Mouse (Mus musculus) fat pad, adult 2 months (tissue): ENCODE results near the gene Cux2.

ENCODE experiments used
- DNase-seq: peaks from one replicate; pipeline ENCODE4 v3.0.0-alpha.2; 2011; ENCODE audit warnings: low read depth, low spot score; ENCODE audit errors: extremely low read depth

The Cux2 gene

DNA sequence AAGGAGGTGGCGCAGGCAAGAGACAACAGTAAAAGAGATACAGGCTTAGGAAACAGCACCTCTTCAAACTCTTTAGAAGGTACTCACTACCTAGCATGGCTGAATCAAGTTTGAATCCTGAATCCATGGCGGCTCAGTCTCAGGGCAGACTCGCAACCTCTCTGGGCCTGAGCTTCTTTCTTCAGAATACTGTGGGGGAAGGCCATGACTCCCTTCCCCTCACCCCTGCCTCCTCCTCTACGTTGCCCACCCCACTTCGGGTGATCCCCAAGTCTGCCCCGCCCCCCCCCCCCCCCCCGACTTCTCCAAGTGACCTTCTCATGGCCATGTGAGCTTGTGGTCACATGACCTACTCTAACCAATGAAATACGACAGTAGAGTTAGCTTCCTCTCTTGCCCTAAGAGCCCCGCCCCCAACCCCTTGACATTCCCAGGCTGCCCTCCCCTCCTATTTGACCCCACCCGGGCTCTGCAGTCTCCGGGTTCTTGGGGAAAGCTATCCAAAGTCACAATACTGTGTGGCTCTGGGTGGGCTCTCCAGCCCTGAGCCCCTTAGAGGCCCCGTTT lies 10.9 kb upstream of the Cux2 start:
- no peak for DNase-seq

- DNase-seq = no peak
Observed at GRCm38 (mm10) chr5:122059060-122060017, 9.4 kb upstream of the Cux2 start.

DNA sequence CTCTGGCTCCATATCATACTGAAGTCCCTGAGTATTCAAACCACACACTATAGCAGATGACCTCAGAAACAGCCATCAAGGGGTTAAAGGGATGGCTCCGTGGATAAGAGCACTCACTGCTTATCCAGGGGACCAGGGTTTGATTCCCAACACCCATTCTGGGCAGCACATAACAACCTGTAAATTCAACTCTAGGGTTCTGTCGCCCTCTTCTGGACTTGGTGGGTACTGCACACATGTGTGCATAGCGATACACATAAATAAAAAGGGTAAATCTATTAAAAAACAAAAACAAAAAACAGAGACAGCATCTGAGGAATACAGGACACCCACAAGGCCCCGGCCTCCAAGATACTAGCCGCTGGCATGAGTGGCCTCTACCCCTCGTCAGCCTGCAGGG lies 7.7 kb upstream of the Cux2 start:
- no peak for DNase-seq

DNA sequence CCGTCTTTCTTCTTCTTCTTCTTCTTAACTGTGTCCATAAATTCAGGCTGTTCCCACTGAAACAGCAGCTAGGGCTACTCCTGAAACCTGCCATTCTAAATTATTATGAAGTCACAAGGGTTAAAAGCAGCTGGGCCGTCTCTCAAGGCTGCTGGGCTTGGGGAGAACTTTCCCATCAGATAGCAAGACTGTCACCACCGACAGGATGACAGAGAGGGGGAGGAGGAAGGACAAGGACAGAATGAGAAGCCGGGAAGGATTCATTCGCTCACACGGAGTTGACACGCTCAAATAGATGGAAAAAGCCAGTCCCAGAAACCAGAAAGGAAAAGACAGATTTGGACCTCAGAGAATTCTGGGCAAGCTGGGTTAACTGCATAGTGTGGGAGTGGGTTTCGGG lies 6.7 kb upstream of the Cux2 start:
- DNase-seq = no peak

- no peak for DNase-seq
Observed at GRCm38 (mm10) chr5:122054130-122054843, 4.4 kb upstream of the Cux2 start.

- no peak for DNase-seq
Observed at GRCm38 (mm10) chr5:122053587-122053986, 3.7 kb upstream of the Cux2 start.

DNA sequence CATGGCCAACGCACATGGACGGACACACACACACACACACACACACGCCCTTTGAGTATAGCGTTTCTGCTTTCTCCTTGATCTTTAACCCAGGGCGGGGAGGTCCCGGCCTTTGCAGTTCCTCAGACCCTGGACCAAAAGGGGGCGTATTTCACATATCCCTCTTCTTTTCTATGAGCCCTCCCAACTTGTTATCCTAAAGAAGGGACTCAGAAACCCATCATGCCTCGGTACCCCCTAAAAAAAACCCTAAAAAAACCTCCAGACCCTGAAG lies 867 bp upstream of the Cux2 start:
- DNase-seq = no peak

- DNase-seq = no peak
Observed at GRCm38 (mm10) chr5:122049664-122050016, 262 bp downstream of the Cux2 start.

- DNase-seq = no peak
Observed at GRCm38 (mm10) chr5:122048686-122049663, 927 bp downstream of the Cux2 start.

GRCm38 (mm10) chr5:122048252-122048651 lies 1.6 kb downstream of the Cux2 start:
- no peak for DNase-seq

DNA sequence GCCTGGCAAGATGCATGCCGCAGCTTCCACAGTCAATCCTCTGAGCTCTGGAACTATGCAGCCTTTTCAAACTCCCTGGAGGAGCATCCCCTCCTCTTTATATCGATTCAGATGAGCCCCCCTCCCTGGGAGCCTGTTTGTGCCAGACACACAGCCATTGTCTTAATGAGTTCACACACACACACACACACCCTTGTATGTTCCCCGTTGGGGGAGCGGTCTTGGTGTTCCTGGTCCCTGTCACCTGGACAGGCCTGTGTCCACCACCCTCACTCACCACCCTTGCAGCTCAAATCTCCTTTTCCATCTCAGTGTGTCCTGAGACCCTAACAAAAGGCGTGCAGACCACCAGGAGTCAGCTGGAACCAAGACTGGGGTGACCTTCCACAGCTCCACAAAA lies 2.1 kb downstream of the Cux2 start:
- DNase-seq = no peak

DNA sequence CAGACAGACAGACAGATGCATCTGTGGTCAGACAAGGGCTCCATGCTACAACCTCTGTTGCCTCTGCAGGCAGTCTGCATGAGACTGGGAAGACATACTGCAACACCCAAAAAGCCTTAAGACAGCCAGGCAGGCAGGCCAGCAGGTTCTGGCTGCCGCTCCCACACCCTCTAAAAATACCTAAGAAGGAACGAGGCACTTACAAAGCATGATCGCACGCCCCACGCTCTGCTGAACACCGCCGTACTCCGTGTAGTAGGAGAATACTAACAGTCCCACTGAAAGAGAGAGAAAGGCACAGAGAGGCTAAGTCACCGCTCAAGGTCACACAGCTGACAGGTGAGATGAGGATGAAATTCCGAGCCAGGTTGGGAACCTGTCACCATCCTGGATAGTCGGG lies 6.3 kb downstream of the Cux2 start:
- no peak for DNase-seq

DNA sequence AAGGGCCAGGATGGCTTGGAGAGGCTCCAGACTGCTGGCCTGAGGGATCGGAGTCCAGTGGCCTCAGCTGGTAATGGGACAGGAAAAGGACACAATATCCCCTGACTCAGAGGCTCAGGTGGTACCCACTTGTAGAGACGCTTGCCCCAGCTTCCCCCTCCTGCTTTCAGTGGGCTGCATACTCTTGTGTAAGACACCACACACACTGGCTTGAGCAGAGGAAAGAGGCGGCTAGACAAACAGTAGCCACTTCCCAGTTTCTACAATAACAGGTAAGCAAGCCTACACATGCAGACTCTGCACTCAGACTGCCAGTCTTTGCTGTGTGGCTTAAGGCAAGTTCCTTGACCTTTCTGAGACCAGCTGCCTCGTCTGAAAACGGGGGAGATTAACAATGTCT lies 14.6 kb downstream of the Cux2 start:
- DNase-seq = no peak

DNA sequence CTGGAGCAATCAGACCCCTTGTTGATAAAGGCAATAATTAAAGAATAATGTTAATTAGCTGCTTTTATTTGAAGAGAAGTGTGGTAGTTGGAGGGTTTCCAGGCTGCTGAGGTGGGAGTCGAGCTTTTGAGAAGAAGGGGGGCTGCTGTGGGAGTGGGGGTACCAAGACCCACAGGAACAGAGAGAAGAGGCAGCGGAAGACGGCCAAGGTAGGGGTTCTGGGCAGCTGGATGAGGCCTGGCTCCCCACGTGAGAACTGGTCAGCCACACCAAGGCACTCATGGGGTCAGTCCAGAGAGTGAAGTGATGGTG lies 16.8 kb downstream of the Cux2 start:
- DNase-seq = no peak

- DNase-seq = no peak
Observed at GRCm38 (mm10) chr5:122032471-122033166, 17.3 kb downstream of the Cux2 start.

DNA sequence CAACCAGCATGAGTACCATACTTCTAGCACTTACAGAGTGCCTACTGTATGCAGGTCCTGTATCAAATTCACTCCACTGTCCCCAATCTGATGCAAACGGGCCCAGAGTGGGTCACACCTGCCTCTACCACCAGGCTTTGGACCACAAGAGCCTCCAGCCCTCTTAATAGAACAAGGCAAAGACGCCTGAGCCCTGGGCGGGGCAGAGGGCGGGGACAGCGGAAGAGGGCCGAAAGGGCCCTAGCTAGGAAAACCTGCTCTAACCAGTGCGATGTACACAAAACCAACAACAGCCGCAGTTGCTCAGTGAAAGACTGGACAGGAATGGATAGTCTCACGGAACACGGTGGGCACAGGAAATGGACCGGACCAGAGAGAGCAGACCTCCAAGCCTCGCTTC lies 18.8 kb downstream of the Cux2 start:
- DNase-seq = no peak

GRCm38 (mm10) chr5:122030640-122031039 lies 19.3 kb downstream of the Cux2 start:
- no peak for DNase-seq

DNA sequence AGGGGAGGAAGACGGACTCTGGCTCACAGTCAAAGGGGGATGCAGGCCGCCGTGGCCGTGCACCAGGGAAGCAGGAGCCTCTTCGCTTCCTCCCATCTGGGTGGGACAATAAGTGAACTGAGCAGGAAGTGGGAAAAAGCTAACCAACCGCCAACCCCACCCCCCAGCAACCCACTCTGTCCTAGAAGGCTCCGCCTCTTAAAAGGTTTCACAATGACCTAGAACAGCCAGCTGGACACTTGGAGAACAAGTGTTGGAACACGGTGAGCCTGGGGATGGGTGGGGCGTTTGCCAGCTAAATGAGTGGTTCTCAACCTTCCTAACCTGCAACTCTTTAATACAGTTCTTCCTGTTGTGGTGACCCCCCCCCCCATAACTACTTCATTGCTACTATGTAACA lies 23.1 kb downstream of the Cux2 start:
- no peak for DNase-seq

DNA sequence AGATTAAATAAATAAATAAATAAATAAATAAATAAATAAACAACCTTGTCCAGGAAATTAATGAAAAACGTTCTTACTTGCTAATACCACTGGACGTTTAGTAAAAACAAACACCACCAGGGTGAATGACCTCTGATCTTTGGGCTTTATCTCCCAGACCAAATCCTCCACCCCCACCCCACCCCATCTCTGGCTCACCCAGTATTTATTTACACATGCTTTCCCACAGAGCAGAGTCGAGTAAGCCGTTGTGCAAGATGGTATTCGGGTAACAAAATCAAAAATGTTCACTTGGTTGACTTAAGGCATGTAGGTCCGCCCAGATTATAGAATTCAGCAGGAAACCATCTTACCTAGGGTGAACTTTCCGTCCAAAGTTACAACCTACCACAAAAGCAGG lies 23.6 kb downstream of the Cux2 start:
- DNase-seq = no peak

- no peak for DNase-seq
Observed at GRCm38 (mm10) chr5:122025117-122025516, 24.8 kb downstream of the Cux2 start.

- no peak for DNase-seq
Observed at GRCm38 (mm10) chr5:122019288-122019687, 30.6 kb downstream of the Cux2 start.
